Mouse (Mus musculus): ENCODE data around the gene Tmem132d.

GRCm38 (mm10) chr5:127756671-127757423 lies 676.0 kb downstream of the Tmem132d start:
- no peak for TF ChIP-seq GATA1 (IDR thresholded peaks at IDR 0.05; ENCODE audit: borderline replicate concordance, low read length)
- TF ChIP-seq FLI1 (IDR thresholded peaks at IDR 0.05; ENCODE audit: low read length) = no peak

Data from megakaryocyte, embryonic 14.5 days (primary cell).